Mouse (Mus musculus): ENCODE measurements around the gene Acsf3. TPM values are rescaled to one million over a fixed set of nuclear protein-coding genes. Genes with fewer than 3 reads are reported as not detected.

The Acsf3 gene
- total and polyA plus RNA-seq, 2 experiments from 2014 or later: 18.9 to 22.1 TPM

DNA sequence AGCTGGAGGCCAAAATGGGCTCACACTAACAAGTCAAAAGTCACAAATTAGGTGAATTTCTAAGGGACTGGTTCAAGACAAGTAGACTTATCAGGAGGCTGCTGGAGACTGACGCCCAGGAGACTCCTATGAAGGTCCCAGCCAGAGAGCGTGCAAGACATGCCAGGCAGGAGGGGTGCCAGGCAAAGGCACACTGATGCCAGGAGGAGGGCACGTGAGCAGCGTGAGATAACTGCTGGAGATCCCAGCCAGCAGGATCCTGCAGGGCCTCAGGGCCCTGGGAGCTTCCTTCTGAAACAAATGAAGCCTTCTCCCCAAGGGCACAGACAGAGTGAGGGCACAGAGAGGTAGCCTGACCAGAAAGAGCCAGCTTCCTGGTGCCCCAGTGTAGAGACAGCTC, 32.6 kb downstream of the Acsf3 start:
- no peak for TF ChIP-seq CTCF (IDR thresholded peaks at IDR 0.05)
- Histone ChIP-seq H3K27ac (ENCODE audit: low read depth, low read length) (no peak overlapping the region), H3K9ac (replicated peaks; ENCODE audit: low read length, poor library complexity, severe bottlenecking) (no peak overlapping the region), H3K4me3 (ENCODE audit: low read depth, low read length) (no peak overlapping the region), H3K9me3 (ENCODE audit: low read length) (no peaks in the 10 kb centered on the region), H3K4me2 (ENCODE audit: low read depth, low read length, poor library complexity, severe bottlenecking) (no peak overlapping the region), H3K4me1 (ENCODE audit: insufficient read depth, low read length) (peaks cover 22% of the 10 kb centered on the region), H3K27me3 (ENCODE audit: insufficient read depth, low read length) (no peaks in the 10 kb centered on the region), H3K36me3 (ENCODE audit: insufficient read depth, low read length) (0 out of 2 replicates have a peak, but pooled peaks cover under 1% of the 10 kb centered on the region)
- WGBS: 67% methylated on average over 4 of the region's 4 CpGs
- DNase-seq (ENCODE audit: low spot score) (no peak), ATAC-seq (ENCODE audit: low FRiP score) (no peak)

DNA sequence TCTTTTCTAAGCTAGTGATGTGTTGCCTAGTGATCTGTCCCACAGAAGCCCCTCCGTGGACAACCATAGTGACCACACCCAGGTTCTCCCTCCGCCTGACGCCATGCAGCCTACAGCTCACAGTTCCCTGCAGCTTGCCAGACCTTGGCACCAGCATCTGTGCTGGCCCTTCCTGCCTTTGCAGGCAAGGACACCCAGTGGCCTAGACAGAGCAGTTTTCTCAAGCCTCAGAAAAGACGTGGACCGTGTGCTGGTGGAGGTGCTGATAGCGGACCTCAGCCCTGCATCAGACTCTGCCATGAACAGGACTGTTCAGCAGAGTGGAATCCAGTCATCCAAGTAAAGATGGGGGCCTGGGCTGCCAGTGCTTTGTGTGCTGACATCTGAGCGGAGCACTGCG, 35.1 kb downstream of the Acsf3 start:
- Histone ChIP-seq H3K36me3 (ENCODE audit: insufficient read depth, low read length) (peaks cover 9% of the 10 kb centered on the region; the same call in 1 of the 2 replicates), H3K9ac (replicated peaks; ENCODE audit: low read length, poor library complexity, severe bottlenecking) (no peak overlapping the region), H3K27ac (ENCODE audit: low read depth, low read length) (no peak overlapping the region), H3K4me2 (ENCODE audit: low read depth, low read length, poor library complexity, severe bottlenecking) (no peak overlapping the region), H3K4me1 (ENCODE audit: insufficient read depth, low read length) (peaks cover 11% of the 10 kb centered on the region), H3K9me3 (ENCODE audit: low read length) (no peaks in the 10 kb centered on the region), H3K27me3 (ENCODE audit: insufficient read depth, low read length) (no peaks in the 10 kb centered on the region), H3K4me3 (ENCODE audit: low read depth, low read length) (no peak overlapping the region)
- ATAC-seq (ENCODE audit: low FRiP score): no peak
- DNase-seq (ENCODE audit: low spot score): no peak
- WGBS: 81% methylated on average over 8 of the region's 8 CpGs
- no peak for TF ChIP-seq CTCF (IDR thresholded peaks at IDR 0.05)

DNA sequence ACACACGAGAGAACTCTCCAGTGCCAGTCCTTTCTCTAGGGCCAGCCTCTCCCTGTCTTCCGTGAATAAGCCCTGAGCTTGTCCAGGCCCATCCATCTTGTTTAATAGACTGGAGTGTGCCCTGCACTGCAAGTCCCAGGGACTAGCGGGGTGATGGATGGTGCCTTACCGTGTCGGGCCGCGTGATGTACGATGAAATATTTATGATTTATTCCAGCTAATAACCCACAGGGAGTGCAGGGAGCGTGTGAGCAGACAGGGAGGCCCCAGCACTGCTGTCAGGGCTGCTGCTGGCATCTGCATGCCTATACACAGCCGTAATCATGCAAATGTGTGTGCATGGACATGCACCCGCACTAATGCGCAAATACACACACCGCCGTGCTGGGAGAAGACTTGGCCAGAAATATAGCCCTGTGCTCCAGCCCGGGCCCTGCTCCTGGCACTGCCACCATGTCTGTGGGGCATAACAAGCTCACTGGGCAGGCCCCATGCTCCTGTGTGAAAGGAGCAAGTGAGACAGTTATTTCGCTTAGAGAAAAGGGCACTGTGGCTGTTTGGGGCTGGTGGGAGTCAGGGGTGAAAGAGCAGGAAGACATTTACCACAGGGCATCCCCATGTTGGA, 36.7 kb downstream of the Acsf3 start:
- WGBS: 56% methylated on average over 16 of the region's 16 CpGs
- peaks cover 9% of the 10 kb centered on the region for H3K36me3 ChIP-seq (ENCODE audit: insufficient read depth, low read length)
- no peak for ATAC-seq (ENCODE audit: low FRiP score)
- H3K4me3 ChIP-seq (ENCODE audit: low read depth, low read length): no peak overlapping the region
- H3K27ac ChIP-seq (ENCODE audit: low read depth, low read length): 0 out of 2 replicates have a peak overlapping the region, but pooled peaks have one; percentile 32
- H3K9me3 ChIP-seq (ENCODE audit: low read length): no peaks in the 10 kb centered on the region
- no peak overlapping the region for H3K4me2 ChIP-seq (ENCODE audit: low read depth, low read length, poor library complexity, severe bottlenecking)
- 0 out of 2 replicates have a peak overlapping the region, but pooled peaks have one; percentile 33 for H3K9ac ChIP-seq (replicated peaks; ENCODE audit: low read length, poor library complexity, severe bottlenecking)
- no peak for TF ChIP-seq CTCF (IDR thresholded peaks at IDR 0.05)
- H3K4me1 ChIP-seq (ENCODE audit: insufficient read depth, low read length): peaks cover 11% of the 10 kb centered on the region; the same call in 1 of the 2 replicates
- H3K27me3 ChIP-seq (ENCODE audit: insufficient read depth, low read length): no peaks in the 10 kb centered on the region
- no peak for DNase-seq (ENCODE audit: low spot score)

DNA sequence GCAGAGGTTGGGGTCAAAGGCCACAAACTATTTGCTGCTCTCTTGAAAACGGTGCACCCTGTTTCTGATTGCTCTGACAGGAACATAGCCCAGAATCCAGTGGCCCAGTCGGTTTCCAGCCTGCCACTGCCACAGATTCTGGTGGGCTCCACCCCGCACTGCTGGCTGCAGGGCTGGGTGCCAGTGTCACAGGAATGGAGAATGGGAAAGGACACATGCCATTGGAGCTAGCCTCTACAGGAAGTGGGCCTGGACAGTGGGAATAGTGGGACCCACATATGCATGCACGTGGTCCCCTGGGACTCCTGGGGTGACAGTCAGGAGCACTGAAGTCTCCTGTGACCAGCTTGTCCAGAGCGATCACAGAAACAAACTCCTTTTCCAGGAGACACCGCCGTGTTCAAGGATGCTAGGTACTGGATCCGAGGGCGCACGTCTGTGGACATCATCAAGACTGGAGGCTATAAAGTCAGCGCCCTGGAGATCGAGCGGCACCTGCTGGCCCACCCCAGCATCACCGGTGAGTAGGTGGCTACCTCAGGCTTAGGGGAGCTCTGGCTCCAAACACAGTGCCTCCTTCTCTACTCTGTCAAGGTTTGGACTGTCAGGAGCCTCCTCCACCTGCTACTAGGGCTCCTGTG, 37.4 kb downstream of the Acsf3 start:
- H3K4me1 ChIP-seq (ENCODE audit: insufficient read depth, low read length): peaks cover 10% of the 10 kb centered on the region; the same call in 1 of the 2 replicates
- H3K27me3 ChIP-seq (ENCODE audit: insufficient read depth, low read length): no peaks in the 10 kb centered on the region
- H3K27ac ChIP-seq (ENCODE audit: low read depth, low read length): no peak overlapping the region
- peak; percentile 59 for TF ChIP-seq CTCF (IDR thresholded peaks at IDR 0.05)
- H3K4me2 ChIP-seq (ENCODE audit: low read depth, low read length, poor library complexity, severe bottlenecking): no peak overlapping the region
- H3K9me3 ChIP-seq (ENCODE audit: low read length): no peaks in the 10 kb centered on the region
- no peak for ATAC-seq (ENCODE audit: low FRiP score)
- no peak overlapping the region for H3K4me3 ChIP-seq (ENCODE audit: low read depth, low read length)
- 77% methylated on average over 14 of the region's 14 CpGs for WGBS
- no peak for DNase-seq (ENCODE audit: low spot score)
- H3K36me3 ChIP-seq (ENCODE audit: insufficient read depth, low read length): peaks cover 9% of the 10 kb centered on the region
- H3K9ac ChIP-seq (replicated peaks; ENCODE audit: low read length, poor library complexity, severe bottlenecking): no peak overlapping the region

DNA sequence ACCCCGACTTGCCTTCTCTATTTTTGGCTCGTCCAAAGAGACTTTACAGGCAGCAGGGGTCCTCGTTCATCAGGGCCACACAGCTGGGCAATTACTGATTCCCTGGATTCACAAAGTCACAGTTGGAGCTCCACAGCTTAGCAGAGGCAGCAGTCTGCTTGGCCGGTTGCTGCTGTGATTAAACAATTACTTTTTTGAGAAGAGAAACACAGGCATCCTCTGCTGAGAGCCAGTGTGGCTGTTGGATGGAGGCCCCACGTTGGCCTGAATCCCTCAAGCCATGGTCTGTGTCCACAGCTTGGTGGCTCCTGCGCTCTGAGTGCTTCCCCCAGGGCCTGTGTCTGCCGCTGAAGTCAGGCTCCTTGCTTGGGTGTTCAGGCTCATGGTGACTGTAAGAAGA, 39.3 kb downstream of the Acsf3 start:
- no peak for ATAC-seq (ENCODE audit: low FRiP score)

DNA sequence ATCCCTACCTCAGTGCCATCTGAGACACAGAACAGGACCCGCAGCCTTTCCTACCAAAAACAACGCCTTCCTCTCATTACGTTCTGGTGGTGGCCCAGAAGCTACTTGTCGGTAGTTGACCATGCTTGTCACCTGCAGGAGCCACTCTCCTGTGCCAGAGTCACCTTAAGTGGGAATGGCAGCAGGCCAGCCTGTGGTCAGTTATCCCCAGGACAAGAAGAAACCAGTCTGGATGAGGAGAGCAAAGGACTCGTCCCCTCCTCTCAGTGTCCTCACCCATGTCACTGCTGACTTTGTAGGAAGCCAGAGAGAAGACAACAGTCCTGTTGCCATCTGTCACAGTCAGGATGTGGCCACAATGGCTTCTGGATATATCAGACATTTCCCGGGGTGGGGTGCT, 41.7 kb downstream of the Acsf3 start:
- H3K4me3 ChIP-seq (ENCODE audit: low read depth, low read length): no peak overlapping the region
- H3K9me3 ChIP-seq (ENCODE audit: low read length): no peaks in the 10 kb centered on the region
- peaks cover 2% of the 10 kb centered on the region; the same call in 1 of the 2 replicates for H3K4me1 ChIP-seq (ENCODE audit: insufficient read depth, low read length)
- no peaks in the 10 kb centered on the region for H3K27me3 ChIP-seq (ENCODE audit: insufficient read depth, low read length)
- no peak overlapping the region for H3K4me2 ChIP-seq (ENCODE audit: low read depth, low read length, poor library complexity, severe bottlenecking)
- H3K9ac ChIP-seq (replicated peaks; ENCODE audit: low read length, poor library complexity, severe bottlenecking): no peak overlapping the region
- H3K36me3 ChIP-seq (ENCODE audit: insufficient read depth, low read length): peaks cover 9% of the 10 kb centered on the region
- no peak for DNase-seq (ENCODE audit: low spot score)
- ATAC-seq (ENCODE audit: low FRiP score): no peak
- H3K27ac ChIP-seq (ENCODE audit: low read depth, low read length): no peak overlapping the region
- no peak for TF ChIP-seq CTCF (IDR thresholded peaks at IDR 0.05)
- WGBS: 93% methylated on average over 6 of the region's 6 CpGs

More for the DNA sequence above, 39.3 kb downstream of the Acsf3 start:
- H3K4me3 ChIP-seq (ENCODE audit: low read depth, low read length): no peak overlapping the region
- H3K36me3 ChIP-seq (ENCODE audit: insufficient read depth, low read length): peaks cover 9% of the 10 kb centered on the region
- H3K27ac ChIP-seq (ENCODE audit: low read depth, low read length): no peak overlapping the region
- H3K9ac ChIP-seq (replicated peaks; ENCODE audit: low read length, poor library complexity, severe bottlenecking): no peak overlapping the region
- no peaks in the 10 kb centered on the region for H3K27me3 ChIP-seq (ENCODE audit: insufficient read depth, low read length)
- H3K4me2 ChIP-seq (ENCODE audit: low read depth, low read length, poor library complexity, severe bottlenecking): no peak overlapping the region
- no peaks in the 10 kb centered on the region for H3K9me3 ChIP-seq (ENCODE audit: low read length)
- H3K4me1 ChIP-seq (ENCODE audit: insufficient read depth, low read length): peaks cover 5% of the 10 kb centered on the region; the same call in 1 of the 2 replicates
- 15% methylated on average over 7 of the region's 7 CpGs for WGBS
- peak; percentile 60 for DNase-seq (ENCODE audit: low spot score)
- TF ChIP-seq CTCF (IDR thresholded peaks at IDR 0.05): no peak
